Mouse (Mus musculus) left cerebral cortex, adult 2 months (tissue): ENCODE data around the gene Cyp8b1. TPM values are rescaled to one million over a fixed set of nuclear protein-coding genes. Genes with fewer than 3 reads are reported as not detected.

Source experiments
- DNase-seq, 2 experiments: peaks; one replicate each; pipeline ENCODE4 v3.0.0; 2021 to 2022; ENCODE audit warnings: low spot score in 2 of 2, mixed read lengths in 1 of 2; ENCODE audit errors: extremely low spot score in 1 of 2
- H3K27ac ChIP-seq: fragments of 200-600 bp; 2 replicates; pipeline ENCODE4 v1.8.1; 2022
- H3K4me3 ChIP-seq: fragments of 200-600 bp; 2 replicates; pipeline ENCODE4 v1.8.1; 2022
- CTCF ChIP-seq: fragments of 200-600 bp; IDR thresholded peaks from 2 replicates; pipeline ENCODE4 v1.8.1; 2022; ENCODE audit warnings: antibody characterized with exemption, mild to moderate bottlenecking, moderate library complexity
- intact Hi-C: fragments of 180-260 bp; cut with DNase I; formaldehyde crosslinking; loops from one replicate; pipeline ENCODE4 v1.15.1; 2025
- total RNA-seq, 2 experiments: library from RNA; stranded (reverse); gene quantifications; 2 replicates each; pipeline ENCODE4 v1.2.3; 2021

Gene Cyp8b1
- total RNA-seq, 2 experiments from 2014 or later: not detected

DNA sequence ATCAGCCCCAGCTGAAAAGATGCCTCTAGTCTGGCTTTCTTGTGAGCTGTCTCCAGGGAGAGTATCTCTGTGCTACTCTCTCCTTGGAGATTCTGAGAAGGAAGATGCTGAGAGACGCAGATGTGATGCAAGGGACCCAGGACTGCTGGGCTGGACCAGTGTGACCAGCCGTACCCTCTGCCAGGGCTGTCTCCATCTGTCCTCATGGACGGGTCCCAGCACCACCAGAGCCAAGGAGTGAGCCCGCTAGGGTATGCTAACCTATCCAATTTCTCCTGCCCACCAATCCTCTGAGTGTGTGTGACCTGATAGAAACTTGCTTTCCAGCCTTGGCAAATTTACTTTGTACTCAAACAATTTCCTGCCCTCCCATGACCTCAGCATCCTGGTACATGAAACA, 3.3 kb downstream of the Cyp8b1 start:
- no peak for DNase-seq
- no peak for TF ChIP-seq CTCF
- intact Hi-C loops: no loop called here
- Histone ChIP-seq H3K4me3 (no peak overlapping the region), H3K27ac (no peak overlapping the region)

DNA sequence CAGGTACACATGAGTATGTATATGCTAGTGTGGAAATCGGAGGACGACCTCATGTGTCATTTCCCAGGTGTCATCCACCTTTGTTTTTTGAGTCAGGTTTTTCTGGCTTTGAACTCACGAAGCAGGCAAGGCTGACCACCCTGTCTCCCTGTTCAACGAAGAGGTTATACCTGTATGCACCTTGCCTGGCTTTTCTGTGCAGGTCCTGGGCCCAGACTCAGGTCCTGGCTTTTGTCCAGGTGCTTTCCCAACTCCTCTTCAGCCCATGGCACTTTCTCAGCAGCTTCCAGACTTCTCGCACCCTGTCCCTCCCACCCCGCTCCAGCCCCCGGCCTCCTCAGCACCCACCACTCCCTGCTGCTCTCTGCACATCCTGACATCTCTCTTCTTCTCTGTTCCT, 4.9 kb downstream of the Cyp8b1 start:
- intact Hi-C loops: no loop called here
- no peak for DNase-seq
- TF ChIP-seq CTCF: no peak
- H3K4me3 ChIP-seq: no peak overlapping the region
- no peak overlapping the region for H3K27ac ChIP-seq

DNA sequence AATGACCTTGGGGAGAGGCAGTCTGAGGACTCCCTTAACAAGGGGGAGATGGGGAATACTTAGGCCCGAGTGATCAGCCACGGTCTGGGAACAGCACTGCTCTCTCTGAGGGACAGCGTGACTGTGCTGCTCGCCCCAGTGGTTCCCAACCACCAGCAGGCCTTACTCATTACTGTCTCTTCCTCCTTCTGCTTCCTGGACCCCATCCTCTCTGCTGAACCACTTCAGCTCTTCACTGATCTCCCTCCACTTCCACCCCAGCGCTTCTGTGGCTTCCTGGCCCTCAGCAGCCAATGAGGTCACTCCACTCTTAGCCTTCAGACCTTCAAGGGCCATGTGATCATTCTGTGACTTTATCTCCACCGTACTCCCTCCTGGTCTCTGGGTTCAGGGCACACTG, 6.5 kb downstream of the Cyp8b1 start:
- DNase-seq: no peak
- Histone ChIP-seq H3K27ac (no peak overlapping the region), H3K4me3 (no peak overlapping the region)
- TF ChIP-seq CTCF: no peak
- intact Hi-C loops: no loop called here

DNA sequence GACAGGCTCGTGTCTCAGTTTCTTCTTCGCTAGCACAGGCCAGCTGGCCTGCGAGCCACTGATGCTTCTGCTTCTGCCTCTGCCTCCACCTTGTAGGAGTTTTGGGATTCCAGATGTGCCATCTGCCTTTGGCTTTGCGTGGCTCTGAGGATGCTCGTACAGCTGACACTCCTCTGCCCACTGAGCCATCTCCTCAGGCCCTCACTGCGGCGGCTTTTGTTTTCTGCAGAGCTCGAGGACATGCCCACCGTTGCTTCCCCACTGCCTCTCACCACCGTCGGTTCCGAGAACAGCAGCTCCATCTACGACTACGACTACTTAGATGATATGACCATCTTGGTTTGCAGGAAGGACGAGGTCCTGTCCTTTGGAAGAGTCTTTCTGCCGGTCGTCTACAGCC, 7.8 kb downstream of the Cyp8b1 start:
- no peak for TF ChIP-seq CTCF
- no peak overlapping the region for H3K4me3 ChIP-seq
- intact Hi-C loops: no loop called here
- DNase-seq: peak in 1 of 2 experiments; percentile 0
- no peak overlapping the region for H3K27ac ChIP-seq

DNA sequence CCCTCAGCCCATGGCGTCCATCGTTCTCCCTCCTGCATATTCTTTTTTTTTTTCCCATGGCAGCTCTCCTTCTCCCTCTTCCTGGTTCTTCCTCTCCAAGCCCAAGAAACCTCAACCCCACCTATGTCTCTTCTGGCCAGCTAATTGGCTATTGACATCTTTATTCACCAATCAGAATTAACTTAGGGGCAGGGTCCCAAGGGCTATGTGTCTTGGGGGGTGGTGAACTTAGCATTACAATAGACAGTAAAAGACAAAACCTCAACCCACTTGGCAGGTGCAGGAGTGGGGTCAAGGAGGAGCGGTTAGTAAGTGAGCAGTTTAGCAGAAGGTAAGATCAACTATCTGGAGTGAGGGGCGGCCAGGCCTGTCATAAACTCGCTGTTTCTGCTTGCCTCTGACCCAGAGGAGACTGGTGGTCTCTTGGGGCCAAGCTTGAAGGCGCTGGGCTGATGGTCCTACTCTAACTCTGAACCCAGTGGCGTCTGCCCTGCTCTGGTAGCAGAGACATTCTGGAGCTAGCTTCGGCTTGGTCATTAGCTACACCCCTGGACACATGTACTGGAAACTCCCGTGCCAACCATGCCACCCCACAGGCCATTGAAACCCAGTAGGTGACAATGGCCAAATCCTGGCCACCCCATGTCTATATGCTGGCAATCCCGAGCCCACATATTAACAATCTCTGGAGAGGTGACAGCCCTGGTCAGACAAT, 8.6 kb downstream of the Cyp8b1 start:
- intact Hi-C loops: no loop called here
- TF ChIP-seq CTCF: no peak

DNA sequence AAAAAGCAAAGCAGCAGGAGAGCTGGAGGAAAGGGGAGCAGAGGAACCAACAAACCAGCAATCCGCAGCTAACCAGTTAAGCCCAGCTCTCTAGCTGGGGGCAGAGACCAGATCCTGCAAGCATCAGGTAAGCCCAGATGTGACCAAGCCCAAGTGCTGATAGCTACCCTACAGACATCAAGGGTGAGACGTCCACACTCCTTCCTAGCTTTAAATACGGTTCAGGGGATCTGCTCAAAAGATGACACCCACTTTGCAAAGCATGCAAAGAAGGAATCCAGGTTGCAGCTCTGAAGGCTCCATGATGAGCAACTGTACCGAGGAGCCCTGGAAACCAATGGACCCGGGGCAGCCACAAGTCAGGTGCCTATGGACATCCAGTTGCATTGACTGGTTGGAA, 9.6 kb downstream of the Cyp8b1 start:
- H3K27ac ChIP-seq: peak overlapping the region; percentile 92

More for the DNA sequence above, 8.6 kb downstream of the Cyp8b1 start:
- peak in 1 of 2 experiments; percentile 6 for DNase-seq
- Histone ChIP-seq H3K27ac (peak overlapping the region; percentile 92; the same call in 1 of the 2 replicates), H3K4me3 (no peak overlapping the region)

DNA sequence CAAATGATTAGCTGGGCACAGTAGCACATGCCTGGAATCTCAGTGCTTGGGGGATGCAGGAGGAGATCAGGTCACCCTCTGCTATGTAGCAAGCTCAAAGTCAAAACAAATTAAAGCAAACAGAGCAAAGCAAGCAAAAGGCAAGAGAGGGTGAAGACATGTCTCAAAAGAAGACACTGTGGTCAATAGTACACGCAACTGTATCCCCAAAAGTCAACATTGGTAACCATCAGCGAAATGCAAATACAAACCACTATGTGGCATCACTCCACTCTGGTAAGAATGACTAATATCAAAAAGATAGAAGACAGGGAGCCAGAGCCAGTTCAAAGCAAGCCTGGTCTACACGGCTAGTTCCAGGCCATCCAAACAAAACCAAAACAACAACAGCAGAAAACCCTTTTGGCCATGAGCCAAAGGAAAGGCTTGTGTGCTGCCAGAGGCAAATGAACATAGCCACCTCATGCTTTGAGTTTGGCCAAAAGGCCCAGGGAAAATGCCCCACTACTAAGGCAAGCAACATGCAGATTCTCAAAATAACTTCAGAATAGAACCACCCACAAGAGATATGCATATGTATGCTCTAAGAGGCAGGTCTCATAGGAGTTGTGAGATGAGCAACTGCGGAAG, 10.4 kb downstream of the Cyp8b1 start:
- DNase-seq: peak in 1 of 2 experiments; percentile 23
- intact Hi-C loops: no loop called here
- peak overlapping the region; percentile 84 for H3K27ac ChIP-seq
- TF ChIP-seq CTCF: no peak; the same call in 1 of the 2 replicates
- no peak overlapping the region for H3K4me3 ChIP-seq

More for the DNA sequence above, 9.6 kb downstream of the Cyp8b1 start:
- DNase-seq: peak in 1 of 2 experiments; percentile 12
- intact Hi-C loops: no loop called here
- H3K4me3 ChIP-seq: no peak overlapping the region
- no peak for TF ChIP-seq CTCF

DNA sequence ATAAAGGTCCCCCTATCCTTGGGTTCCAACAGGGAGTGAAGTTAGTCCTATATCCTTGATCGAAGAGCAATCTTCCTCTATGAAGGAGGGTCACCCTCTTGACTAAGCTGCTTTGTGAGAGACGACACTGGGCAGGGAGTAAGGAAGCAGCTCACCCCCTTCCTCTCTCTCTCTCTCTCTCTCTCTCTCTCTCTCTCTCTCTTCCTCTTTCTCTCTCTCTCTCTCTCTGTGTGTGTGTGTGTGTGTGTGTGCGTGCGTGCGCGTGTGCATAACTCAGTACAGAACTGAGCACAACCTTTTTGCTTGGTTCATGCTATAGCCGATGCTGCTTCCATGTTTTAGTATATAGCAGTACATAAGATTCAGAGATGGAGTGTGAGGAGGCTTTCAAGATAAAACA, 11.2 kb downstream of the Cyp8b1 start:
- TF ChIP-seq CTCF: no peak
- no peak overlapping the region for H3K4me3 ChIP-seq
- DNase-seq: peak in 1 of 2 experiments; percentile 8
- intact Hi-C loops: no loop called here
- H3K27ac ChIP-seq: peak overlapping the region; percentile 84; the same call in 1 of the 2 replicates

DNA sequence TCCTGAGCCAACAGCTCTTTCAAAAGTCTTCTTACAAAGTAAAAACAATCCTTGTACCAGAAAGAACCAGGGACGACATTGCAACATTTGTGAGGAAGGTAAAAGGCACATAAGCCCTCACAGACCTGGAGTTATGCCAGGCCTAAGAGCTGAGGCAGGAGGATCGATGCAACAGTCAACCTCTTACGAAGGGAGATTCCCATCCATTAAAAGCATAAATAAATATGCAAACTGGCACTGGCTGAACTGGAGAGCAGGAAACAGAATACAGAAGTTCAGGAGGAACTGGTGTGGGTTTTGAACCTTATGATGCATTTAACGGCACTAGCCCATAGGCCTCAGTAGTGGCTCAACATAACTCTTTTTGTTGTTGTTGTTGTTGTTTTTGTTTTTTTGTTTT, 11.8 kb downstream of the Cyp8b1 start:
- intact Hi-C loops: no loop called here
- DNase-seq: no peak
- TF ChIP-seq CTCF: no peak
- Histone ChIP-seq H3K27ac (no peak overlapping the region), H3K4me3 (no peak overlapping the region)

DNA sequence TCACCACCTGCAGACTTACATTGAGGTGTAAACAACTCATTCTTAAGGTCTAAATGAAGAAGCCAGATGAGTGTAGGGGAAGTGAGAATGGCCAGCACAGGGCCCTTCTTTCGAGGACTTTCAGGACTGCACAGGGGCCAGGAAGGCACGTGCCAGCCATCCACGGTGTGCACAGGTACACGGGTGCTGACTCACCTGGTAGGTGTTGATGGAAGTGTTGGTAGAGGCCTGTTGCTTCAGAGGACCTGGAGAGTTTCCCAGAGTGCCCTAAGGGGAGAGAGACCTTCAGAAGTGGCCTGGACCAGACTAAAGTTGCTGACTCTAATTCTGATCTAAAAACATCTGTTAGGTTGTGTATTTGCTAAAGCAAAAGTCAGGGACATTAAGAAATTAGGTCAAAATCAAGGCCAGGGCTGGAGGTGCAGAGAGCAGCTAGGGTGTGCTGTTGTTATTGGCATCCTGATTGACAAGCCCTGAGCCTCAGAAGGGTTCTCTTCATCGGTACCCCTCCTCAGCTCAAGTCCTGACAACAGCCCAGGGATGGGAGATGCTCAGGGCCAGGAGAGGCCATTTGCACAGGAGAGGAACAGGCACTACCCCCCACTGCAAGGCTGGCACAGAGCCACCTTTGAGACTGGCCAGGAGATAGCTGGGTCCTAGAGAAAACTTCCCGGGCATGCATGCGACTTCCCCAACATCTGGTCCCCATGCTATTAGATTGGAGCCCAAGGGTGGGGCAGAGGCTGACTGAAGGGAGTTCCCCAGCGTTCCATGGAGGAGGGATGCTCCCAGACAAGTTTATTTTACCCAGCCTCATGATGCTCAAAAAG, 12.4 kb downstream of the Cyp8b1 start:
- no peak overlapping the region for H3K27ac ChIP-seq
- intact Hi-C loops: no loop called here

DNA sequence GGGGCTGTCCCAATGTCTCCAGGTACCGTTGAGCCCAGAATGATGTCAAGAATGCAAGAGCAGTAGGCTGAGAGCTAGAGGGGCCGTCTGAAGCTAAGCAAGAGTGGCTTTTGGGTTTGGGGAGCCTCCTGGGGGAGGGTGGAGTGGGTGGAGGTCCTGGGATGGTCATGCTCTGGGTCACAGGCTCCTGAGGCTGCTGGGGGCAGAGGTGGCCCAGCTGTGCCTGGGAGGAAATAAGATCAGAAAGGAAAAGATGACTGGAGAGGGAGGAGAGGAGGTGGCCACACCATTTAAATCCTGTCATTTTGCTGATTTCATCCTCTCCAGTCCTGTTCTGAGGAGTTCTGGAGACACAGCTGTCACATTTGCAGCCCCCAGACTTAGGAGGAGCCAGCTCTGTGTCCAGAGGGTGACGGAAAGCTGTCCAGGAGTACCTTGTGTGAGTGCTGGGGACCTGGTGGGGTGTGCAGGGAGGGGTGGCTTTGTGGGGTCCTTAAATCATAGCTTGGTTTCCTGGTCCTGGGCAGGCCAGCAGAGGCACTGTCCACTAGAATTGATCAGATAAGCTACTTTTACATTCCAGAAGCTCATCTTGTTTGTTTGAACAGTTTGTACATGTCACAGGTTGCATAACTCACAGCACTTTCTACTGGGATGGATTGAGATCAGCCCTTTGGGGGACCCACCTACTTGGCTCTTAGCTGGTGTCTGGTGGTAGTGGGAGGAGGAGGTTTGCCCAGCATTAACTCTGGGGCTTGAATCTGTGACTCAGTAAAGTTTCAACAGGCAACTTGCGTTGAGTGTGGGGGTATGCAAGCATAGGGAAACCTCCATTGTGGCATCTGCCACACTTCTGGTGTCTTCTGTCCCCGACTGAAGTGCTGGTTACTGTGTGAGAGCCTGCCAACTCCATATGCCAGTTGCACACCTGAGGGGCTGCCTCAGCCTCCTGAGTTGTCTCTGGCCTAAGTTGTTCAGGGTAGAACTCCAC, 14.1 kb downstream of the Cyp8b1 start:
- H3K27ac ChIP-seq: no peak overlapping the region
- DNase-seq: peak in 1 of 2 experiments; percentile 9
- intact Hi-C loops: loop anchor here (1.0 kb wide), 1 partner anchor 21 kb away; no protein-coding TSS in a partner anchor
- no peak for TF ChIP-seq CTCF
- H3K4me3 ChIP-seq: no peak overlapping the region

More for the DNA sequence above, 12.4 kb downstream of the Cyp8b1 start:
- no peak for TF ChIP-seq CTCF
- peak in 1 of 2 experiments; percentile 9 for DNase-seq
- no peak overlapping the region for H3K4me3 ChIP-seq
